Mouse (Mus musculus): ENCODE results near the gene Fkbpl. TPM values are rescaled to one million over a fixed set of nuclear protein-coding genes. Genes with fewer than 3 reads are reported as not detected.

The Fkbpl gene
- polyA plus RNA-seq, 1 experiment from 2014 or later = 24.4 TPM

GRCm38 (mm10) chr17:34659181-34659896 lies 14.8 kb downstream of the Fkbpl start:
- H3K36me3 ChIP-seq (ENCODE audit: inconsistent target) = peaks cover 4% of the 10 kb centered on the region; the same call in 1 of the 2 replicates
- no peak overlapping the region for H3K4me3 ChIP-seq (ENCODE audit: inconsistent target)
- H3K27ac ChIP-seq = no peak overlapping the region
- H3K79me2 ChIP-seq (ENCODE audit: inconsistent target) = no peaks in the 10 kb centered on the region
- 44% methylated on average over 12 of the region's 12 CpGs for WGBS (ENCODE audit: missing documents)

GRCm38 (mm10) chr17:34659897-34660214 lies 15.3 kb downstream of the Fkbpl start:
- WGBS (ENCODE audit: missing documents) = 66% methylated on average over 3 of the region's 3 CpGs
- H3K27ac ChIP-seq = no peak overlapping the region
- no peaks in the 10 kb centered on the region for H3K36me3 ChIP-seq (ENCODE audit: inconsistent target)
- no peak overlapping the region for H3K4me3 ChIP-seq (ENCODE audit: inconsistent target)
- no peaks in the 10 kb centered on the region for H3K79me2 ChIP-seq (ENCODE audit: inconsistent target)

GRCm38 (mm10) chr17:34660259-34660820 lies 15.8 kb downstream of the Fkbpl start:
- Histone ChIP-seq H3K27ac (no peak overlapping the region), H3K79me2 (ENCODE audit: inconsistent target) (no peaks in the 10 kb centered on the region), H3K36me3 (ENCODE audit: inconsistent target) (no peaks in the 10 kb centered on the region), H3K4me3 (ENCODE audit: inconsistent target) (no peak overlapping the region)
- 34% methylated on average over 11 of the region's 11 CpGs for WGBS (ENCODE audit: missing documents)

GRCm38 (mm10) chr17:34661121-34661591 lies 16.6 kb downstream of the Fkbpl start:
- WGBS (ENCODE audit: missing documents) = 5% methylated on average over 19 of the region's 19 CpGs
- Histone ChIP-seq H3K4me3 (ENCODE audit: inconsistent target) (no peak overlapping the region), H3K79me2 (ENCODE audit: inconsistent target) (no peaks in the 10 kb centered on the region), H3K27ac (no peak overlapping the region), H3K36me3 (ENCODE audit: inconsistent target) (no peaks in the 10 kb centered on the region)

GRCm38 (mm10) chr17:34662468-34662867 lies 17.9 kb downstream of the Fkbpl start:
- Histone ChIP-seq H3K4me3 (ENCODE audit: inconsistent target) (no peak overlapping the region), H3K36me3 (ENCODE audit: inconsistent target) (no peaks in the 10 kb centered on the region), H3K27ac (no peak overlapping the region), H3K79me2 (ENCODE audit: inconsistent target) (no peaks in the 10 kb centered on the region)
- 83% methylated on average over 1 of the region's 1 CpGs for WGBS (ENCODE audit: missing documents)

- Histone ChIP-seq H3K27ac (no peak overlapping the region), H3K36me3 (ENCODE audit: inconsistent target) (no peaks in the 10 kb centered on the region), H3K4me3 (ENCODE audit: inconsistent target) (no peak overlapping the region), H3K79me2 (ENCODE audit: inconsistent target) (no peaks in the 10 kb centered on the region)
- 88% methylated on average over 8 of the region's 8 CpGs for WGBS (ENCODE audit: missing documents)
Observed at GRCm38 (mm10) chr17:34662978-34663377, 18.4 kb downstream of the Fkbpl start.

GRCm38 (mm10) chr17:34663558-34663957 lies 19.0 kb downstream of the Fkbpl start:
- Histone ChIP-seq H3K4me3 (ENCODE audit: inconsistent target) (no peak overlapping the region), H3K36me3 (ENCODE audit: inconsistent target) (no peaks in the 10 kb centered on the region), H3K79me2 (ENCODE audit: inconsistent target) (no peaks in the 10 kb centered on the region), H3K27ac (no peak overlapping the region)
- 18% methylated on average over 1 of the region's 1 CpGs for WGBS (ENCODE audit: missing documents)

GRCm38 (mm10) chr17:34664472-34664871 lies 19.9 kb downstream of the Fkbpl start:
- Histone ChIP-seq H3K79me2 (ENCODE audit: inconsistent target) (no peaks in the 10 kb centered on the region), H3K36me3 (ENCODE audit: inconsistent target) (no peaks in the 10 kb centered on the region), H3K27ac (no peak overlapping the region), H3K4me3 (ENCODE audit: inconsistent target) (no peak overlapping the region)
- WGBS (ENCODE audit: missing documents) = 77% methylated on average over 7 of the region's 7 CpGs

- WGBS (ENCODE audit: missing documents) = 65% methylated on average over 6 of the region's 7 CpGs
- Histone ChIP-seq H3K79me2 (ENCODE audit: inconsistent target) (no peaks in the 10 kb centered on the region), H3K4me3 (ENCODE audit: inconsistent target) (no peak within 1 kb of the TSS), H3K27ac (no peak within 1 kb of the TSS), H3K36me3 (ENCODE audit: inconsistent target) (no peaks in the 10 kb centered on the region)
Observed at GRCm38 (mm10) chr17:34670235-34670634, 25.7 kb downstream of the Fkbpl start, which contains the start of gene Tnxb. Gene Tnxb, plus strand, starts transcription at chr17:34670535.

GRCm38 (mm10) chr17:34671151-34672066 lies 26.8 kb downstream of the Fkbpl start:
- WGBS (ENCODE audit: missing documents) = 17% methylated on average over 85 of the region's 93 CpGs
- Histone ChIP-seq H3K79me2 (ENCODE audit: inconsistent target) (no peaks in the 10 kb centered on the region), H3K4me3 (ENCODE audit: inconsistent target) (no peak overlapping the region), H3K36me3 (ENCODE audit: inconsistent target) (no peaks in the 10 kb centered on the region), H3K27ac (no peak overlapping the region)

GRCm38 (mm10) chr17:34672246-34672792 lies 27.8 kb downstream of the Fkbpl start:
- H3K27ac ChIP-seq = no peak overlapping the region
- H3K36me3 ChIP-seq (ENCODE audit: inconsistent target) = no peaks in the 10 kb centered on the region
- H3K79me2 ChIP-seq (ENCODE audit: inconsistent target) = no peaks in the 10 kb centered on the region
- no peak overlapping the region for H3K4me3 ChIP-seq (ENCODE audit: inconsistent target)
- WGBS (ENCODE audit: missing documents) = 40% methylated on average over 49 of the region's 49 CpGs

GRCm38 (mm10) chr17:34673139-34673538 lies 28.6 kb downstream of the Fkbpl start:
- no peaks in the 10 kb centered on the region for H3K36me3 ChIP-seq (ENCODE audit: inconsistent target)
- no peak overlapping the region for H3K4me3 ChIP-seq (ENCODE audit: inconsistent target)
- no peak overlapping the region for H3K27ac ChIP-seq
- H3K79me2 ChIP-seq (ENCODE audit: inconsistent target) = no peaks in the 10 kb centered on the region
- 89% methylated on average over 7 of the region's 7 CpGs for WGBS (ENCODE audit: missing documents)

GRCm38 (mm10) chr17:34674524-34675204 lies 30.1 kb downstream of the Fkbpl start:
- no peak overlapping the region for H3K4me3 ChIP-seq (ENCODE audit: inconsistent target)
- no peak overlapping the region for H3K27ac ChIP-seq
- no peaks in the 10 kb centered on the region for H3K36me3 ChIP-seq (ENCODE audit: inconsistent target)
- no peaks in the 10 kb centered on the region for H3K79me2 ChIP-seq (ENCODE audit: inconsistent target)
- 74% methylated on average over 11 of the region's 11 CpGs for WGBS (ENCODE audit: missing documents)

All from macrophage (primary cell).